Mouse (Mus musculus): ENCODE results near the gene Tmem217. TPM values are rescaled to one million over a fixed set of nuclear protein-coding genes. Genes with fewer than 3 reads are reported as not detected.
"Not testable (repeated sequence)": the region's sequence is repeated elsewhere in the genome, so short reads cannot be mapped to it uniquely, and the experiment has no call there.

The Tmem217 gene
- polyA plus RNA-seq, 1 experiment from 2014 or later = 1.2 TPM

DNA sequence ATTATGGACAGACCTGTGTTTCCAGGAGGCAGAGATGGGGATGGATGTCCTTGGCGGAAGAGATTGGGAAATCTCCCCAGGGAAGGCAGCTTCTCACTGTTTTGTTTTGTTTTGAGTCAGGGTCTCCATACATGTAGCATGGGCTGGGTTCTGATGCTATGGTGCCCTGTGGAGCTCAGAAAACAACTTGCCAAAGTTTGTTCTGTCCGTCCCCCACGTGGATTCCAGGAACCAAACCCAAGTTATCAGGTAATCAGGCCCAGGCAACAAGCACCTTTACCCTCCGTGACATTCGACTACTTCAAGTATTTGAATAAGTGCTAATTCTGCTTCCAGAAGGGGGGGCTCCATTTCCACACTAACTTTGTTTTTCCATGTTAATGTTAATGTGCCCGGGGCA, 52.7 kb downstream of the Tmem217 start:
- WGBS = 78% methylated on average over 6 of the region's 6 CpGs

DNA sequence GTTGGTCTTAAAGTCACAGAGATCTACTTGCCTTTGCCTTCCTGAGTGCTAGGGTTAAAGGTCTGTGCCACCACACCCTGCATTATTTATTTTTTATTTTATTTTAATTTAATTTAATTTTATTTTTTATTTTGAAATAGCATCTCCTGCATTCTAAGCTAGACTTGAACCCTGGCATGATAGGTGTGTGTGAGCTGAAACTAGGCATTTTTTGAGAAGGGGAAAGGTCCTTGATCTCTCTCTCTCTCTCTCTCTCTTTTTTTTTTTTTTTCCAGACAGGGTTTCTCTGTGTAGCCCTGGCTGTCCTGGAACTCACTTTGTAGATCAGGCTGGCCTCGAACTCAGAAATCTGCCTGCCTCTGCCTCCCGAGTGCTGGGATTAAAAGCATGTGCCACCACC, 53.2 kb downstream of the Tmem217 start:
- not testable (repeated sequence) for H3K4me3 ChIP-seq (replicated peaks); H3K9ac ChIP-seq; H3K27me3 ChIP-seq; H3K4me2 ChIP-seq; H3K27ac ChIP-seq; H3K9me3 ChIP-seq (replicated peaks); ATAC-seq (replicated peaks; ENCODE audit: low FRiP score)
- WGBS = 92% methylated on average over 2 of the region's 2 CpGs
- Histone ChIP-seq H3K36me3 (peaks cover 14% of the 10 kb centered on the region), H3K4me1 (peaks cover 21% of the 10 kb centered on the region)

More for the DNA sequence above, 52.7 kb downstream of the Tmem217 start:
- H3K4me3 ChIP-seq (replicated peaks) = no peak overlapping the region
- H3K27me3 ChIP-seq = no peaks in the 10 kb centered on the region
- H3K27ac ChIP-seq = no peak overlapping the region
- H3K36me3 ChIP-seq = peaks cover 8% of the 10 kb centered on the region
- no peak overlapping the region for H3K4me2 ChIP-seq
- H3K9me3 ChIP-seq (replicated peaks) = no peaks in the 10 kb centered on the region
- peaks cover 18% of the 10 kb centered on the region for H3K4me1 ChIP-seq
- ATAC-seq (replicated peaks; ENCODE audit: low FRiP score) = no peak
- H3K9ac ChIP-seq = no peak overlapping the region

DNA sequence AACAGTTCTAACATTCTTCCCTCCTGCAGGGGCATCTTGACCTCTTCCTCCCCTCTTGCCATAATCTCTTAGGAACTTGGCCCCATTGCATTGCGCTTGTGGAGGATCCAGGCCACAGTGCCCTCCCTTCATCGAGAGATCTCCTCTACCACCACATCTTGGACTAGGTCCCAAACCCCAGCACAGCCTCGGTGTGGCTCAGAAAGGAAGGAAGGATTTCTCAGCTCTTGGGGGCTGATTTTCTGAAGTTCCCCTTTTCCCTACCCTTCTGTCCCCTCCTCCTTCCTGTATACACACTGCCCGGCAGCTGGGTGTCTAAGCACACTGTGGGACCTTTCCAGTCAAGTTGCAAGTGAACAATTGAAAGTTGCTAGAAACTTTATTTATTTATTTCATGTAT, 54.2 kb downstream of the Tmem217 start:
- Histone ChIP-seq H3K36me3 (peaks cover 19% of the 10 kb centered on the region), H3K4me3 (replicated peaks) (no peak overlapping the region), H3K4me2 (no peak overlapping the region), H3K4me1 (peaks cover 25% of the 10 kb centered on the region), H3K9me3 (replicated peaks) (no peaks in the 10 kb centered on the region), H3K27ac (no peak overlapping the region), H3K9ac (no peak overlapping the region), H3K27me3 (no peaks in the 10 kb centered on the region)
- ATAC-seq (replicated peaks; ENCODE audit: low FRiP score) = no peak
- 53% methylated on average over 4 of the region's 4 CpGs for WGBS

DNA sequence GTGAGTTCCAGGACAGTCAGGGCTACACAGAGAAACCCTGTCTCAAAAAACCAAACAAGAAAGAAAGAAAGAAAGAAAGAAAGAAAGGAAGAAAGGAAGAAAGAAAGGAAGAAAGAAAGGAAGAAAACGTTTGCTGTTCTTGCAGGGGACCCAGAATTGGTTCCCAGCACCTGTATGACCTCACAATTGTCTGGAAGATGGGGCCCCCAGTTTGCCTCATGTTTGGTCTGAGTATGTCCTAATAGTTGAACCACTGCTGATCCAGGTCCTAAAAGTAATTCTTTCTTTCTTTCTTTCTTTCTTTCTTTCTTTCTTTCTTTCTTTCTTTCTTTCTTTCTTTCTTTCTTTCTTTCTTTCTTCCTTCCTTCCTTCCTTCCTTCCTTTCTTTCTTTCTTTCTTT, 54.7 kb downstream of the Tmem217 start:
- 72% methylated on average over 1 of the region's 1 CpGs for WGBS
- H3K9me3 ChIP-seq (replicated peaks); H3K4me2 ChIP-seq; H3K27me3 ChIP-seq; H3K27ac ChIP-seq; H3K4me3 ChIP-seq (replicated peaks); H3K9ac ChIP-seq; ATAC-seq (replicated peaks; ENCODE audit: low FRiP score): not testable (repeated sequence)
- H3K4me1 ChIP-seq = peaks cover 22% of the 10 kb centered on the region
- peaks cover 19% of the 10 kb centered on the region for H3K36me3 ChIP-seq

DNA sequence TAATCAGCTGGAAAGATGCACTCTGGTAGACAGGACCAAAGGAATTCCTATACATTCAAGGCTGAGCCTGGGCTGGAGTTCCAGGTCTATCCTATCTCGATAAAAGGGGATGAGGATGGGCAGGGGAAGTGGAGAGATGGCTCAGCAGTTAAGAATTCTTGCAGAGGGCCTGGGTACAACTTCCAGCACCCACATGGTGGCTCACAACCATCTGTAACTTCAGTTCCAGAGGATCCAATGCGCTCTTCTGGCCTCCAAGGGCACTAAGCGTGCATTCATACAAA, 55.2 kb downstream of the Tmem217 start:
- no peak overlapping the region for H3K27ac ChIP-seq
- no peak for ATAC-seq (replicated peaks; ENCODE audit: low FRiP score)

DNA sequence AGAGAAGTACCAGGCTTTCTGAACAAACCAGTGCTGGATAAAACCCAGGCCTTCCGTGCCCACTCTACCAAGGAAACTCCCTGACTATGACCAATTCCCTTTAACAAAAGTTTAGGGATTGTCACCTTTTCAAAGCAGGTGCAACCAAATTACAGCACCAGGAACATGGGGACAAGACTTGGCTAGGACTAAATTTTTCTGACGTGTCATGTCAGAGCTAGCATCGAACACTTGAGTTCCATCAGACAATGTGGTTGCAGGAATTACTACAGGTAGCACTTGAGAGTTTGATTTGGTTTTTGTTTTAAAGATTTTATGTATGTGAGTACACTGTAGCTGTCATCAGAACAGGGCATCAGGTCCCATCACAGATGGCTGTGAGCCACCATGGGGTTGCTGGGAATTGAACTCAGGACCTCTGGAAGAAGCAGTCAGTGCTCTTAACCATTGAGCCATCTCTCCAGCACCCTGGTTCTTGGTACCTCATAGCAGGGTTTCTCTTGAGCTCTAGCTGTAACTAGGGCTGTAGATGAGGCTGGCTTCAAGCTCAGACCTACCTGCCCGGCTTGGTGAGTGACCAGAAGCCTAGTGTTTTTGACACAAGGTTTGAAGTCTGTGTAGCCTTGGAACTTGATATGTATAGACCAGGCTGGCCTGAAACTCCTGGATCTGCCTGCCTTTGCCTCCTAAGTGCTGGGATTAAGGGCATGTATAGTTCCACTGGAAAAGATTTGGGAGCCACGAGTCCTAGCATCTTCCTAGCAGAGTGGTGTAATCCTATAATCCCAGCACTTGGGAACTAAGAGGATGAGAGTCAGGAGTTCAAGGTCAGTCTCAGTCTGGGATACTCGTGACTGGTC, 55.7 kb downstream of the Tmem217 start:
- Histone ChIP-seq H3K27ac (no peak overlapping the region), H3K4me3 (replicated peaks) (no peak overlapping the region), H3K36me3 (peaks cover 19% of the 10 kb centered on the region), H3K4me1 (peaks cover 19% of the 10 kb centered on the region), H3K9ac (no peak overlapping the region), H3K4me2 (no peak overlapping the region), H3K27me3 (no peaks in the 10 kb centered on the region), H3K9me3 (replicated peaks) (no peaks in the 10 kb centered on the region)
- ATAC-seq (replicated peaks; ENCODE audit: low FRiP score) = no peak
- WGBS = 84% methylated on average over 6 of the region's 6 CpGs

More for the DNA sequence above, 55.2 kb downstream of the Tmem217 start:
- H3K36me3 ChIP-seq = peaks cover 19% of the 10 kb centered on the region
- H3K4me2 ChIP-seq = no peak overlapping the region
- 92% methylated on average over 3 of the region's 3 CpGs for WGBS
- H3K9me3 ChIP-seq (replicated peaks) = no peaks in the 10 kb centered on the region
- no peak overlapping the region for H3K9ac ChIP-seq
- peaks cover 19% of the 10 kb centered on the region for H3K4me1 ChIP-seq
- no peaks in the 10 kb centered on the region for H3K27me3 ChIP-seq
- no peak overlapping the region for H3K4me3 ChIP-seq (replicated peaks)

DNA sequence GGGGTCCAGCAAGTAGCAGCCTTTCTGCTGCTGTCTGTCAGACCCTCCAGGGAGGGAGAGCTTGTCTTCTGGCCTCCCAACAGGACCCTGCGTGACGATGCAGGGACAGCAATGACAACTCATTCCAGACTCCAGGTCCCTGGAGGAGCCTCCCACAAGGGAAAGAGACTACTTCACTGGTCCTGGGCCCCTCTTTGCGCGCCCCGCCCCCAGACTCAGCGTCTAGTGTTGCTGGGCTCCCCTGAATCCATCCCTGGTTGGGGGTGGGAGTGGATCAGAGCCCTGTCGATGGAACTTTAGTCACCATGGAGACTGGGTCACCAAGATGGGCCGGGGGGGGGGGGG, 57.5 kb downstream of the Tmem217 start:
- peaks cover 19% of the 10 kb centered on the region for H3K36me3 ChIP-seq
- no peak for ATAC-seq (replicated peaks; ENCODE audit: low FRiP score)
- no peak overlapping the region for H3K4me2 ChIP-seq
- no peaks in the 10 kb centered on the region for H3K27me3 ChIP-seq
- H3K27ac ChIP-seq = no peak overlapping the region
- no peak overlapping the region for H3K4me3 ChIP-seq (replicated peaks)
- no peak overlapping the region for H3K9ac ChIP-seq
- no peaks in the 10 kb centered on the region for H3K9me3 ChIP-seq (replicated peaks)
- WGBS = 73% methylated on average over 6 of the region's 8 CpGs
- peaks cover 22% of the 10 kb centered on the region for H3K4me1 ChIP-seq

DNA sequence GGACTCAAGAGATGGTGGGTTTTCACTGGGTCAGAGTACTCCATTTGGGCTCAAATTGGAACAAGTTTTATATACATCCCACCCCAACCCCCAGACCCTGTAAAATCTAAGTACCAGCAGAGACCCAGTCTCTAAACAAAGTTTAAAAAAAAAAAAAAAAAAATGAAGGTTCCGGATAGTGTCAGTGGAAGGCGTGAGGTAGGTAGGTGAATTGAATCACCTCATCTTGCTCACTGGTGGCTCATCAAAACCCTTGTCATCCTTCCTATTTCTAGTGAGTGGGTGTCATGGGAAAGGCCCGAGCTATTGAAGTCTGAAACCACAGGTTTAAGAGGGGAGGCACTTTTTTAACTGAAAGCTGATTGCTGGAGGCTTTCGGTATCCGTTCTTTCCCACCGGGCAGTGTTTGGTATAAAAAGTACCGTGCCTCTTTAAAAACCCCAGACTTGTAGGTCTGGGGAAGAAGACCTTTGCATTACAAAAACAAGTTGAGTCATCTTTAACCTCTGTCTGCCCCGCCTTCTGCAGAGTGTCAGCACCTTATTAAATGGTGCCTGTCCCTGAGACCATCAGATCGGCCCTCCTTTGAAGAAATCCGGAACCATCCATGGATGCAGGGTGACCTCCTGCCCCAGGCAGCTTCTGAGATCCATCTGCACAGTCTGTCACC, 58.0 kb downstream of the Tmem217 start:
- peaks cover 27% of the 10 kb centered on the region for H3K4me1 ChIP-seq
- peaks cover 19% of the 10 kb centered on the region for H3K36me3 ChIP-seq
- no peaks in the 10 kb centered on the region for H3K9me3 ChIP-seq (replicated peaks)
- ATAC-seq (replicated peaks; ENCODE audit: low FRiP score) = no peak
- H3K4me2 ChIP-seq = no peak overlapping the region
- H3K27me3 ChIP-seq = no peaks in the 10 kb centered on the region
- no peak overlapping the region for H3K9ac ChIP-seq
- H3K4me3 ChIP-seq (replicated peaks) = no peak overlapping the region
- H3K27ac ChIP-seq = no peak overlapping the region
- 65% methylated on average over 10 of the region's 10 CpGs for WGBS

DNA sequence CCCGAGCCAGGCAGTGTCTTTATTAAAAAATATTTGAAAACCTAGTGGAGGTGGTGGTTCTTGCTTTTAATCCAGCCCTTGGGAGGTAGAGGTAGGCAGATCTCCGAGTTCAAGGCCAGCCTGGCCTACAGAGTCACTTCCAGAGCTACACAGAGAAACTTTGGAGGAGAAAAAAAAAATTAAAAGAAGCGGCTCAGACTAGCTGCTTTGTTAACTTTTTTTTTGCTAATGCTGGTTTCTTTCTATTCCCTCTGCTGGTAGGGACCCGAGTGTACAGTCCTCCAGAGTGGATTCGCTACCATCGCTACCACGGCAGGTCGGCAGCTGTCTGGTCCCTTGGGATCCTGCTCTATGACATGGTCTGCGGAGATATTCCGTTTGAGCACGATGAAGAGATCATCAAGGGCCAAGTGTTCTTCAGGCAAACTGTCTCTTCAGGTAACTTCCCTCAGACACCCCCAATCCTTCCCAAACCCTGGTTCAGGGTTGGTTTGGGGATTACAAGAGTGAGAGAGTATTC, 58.7 kb downstream of the Tmem217 start:
- H3K9me3 ChIP-seq (replicated peaks) = no peaks in the 10 kb centered on the region
- H3K4me2 ChIP-seq = peak overlapping the region; percentile 91
- peaks cover 19% of the 10 kb centered on the region for H3K36me3 ChIP-seq
- no peak overlapping the region for H3K9ac ChIP-seq
- ATAC-seq (replicated peaks; ENCODE audit: low FRiP score) = no peak
- no peaks in the 10 kb centered on the region for H3K27me3 ChIP-seq
- peak overlapping the region; percentile 92 for H3K27ac ChIP-seq
- H3K4me1 ChIP-seq = peaks cover 34% of the 10 kb centered on the region
- H3K4me3 ChIP-seq (replicated peaks) = peak overlapping the region; percentile 70
- WGBS = 78% methylated on average over 11 of the region's 11 CpGs

DNA sequence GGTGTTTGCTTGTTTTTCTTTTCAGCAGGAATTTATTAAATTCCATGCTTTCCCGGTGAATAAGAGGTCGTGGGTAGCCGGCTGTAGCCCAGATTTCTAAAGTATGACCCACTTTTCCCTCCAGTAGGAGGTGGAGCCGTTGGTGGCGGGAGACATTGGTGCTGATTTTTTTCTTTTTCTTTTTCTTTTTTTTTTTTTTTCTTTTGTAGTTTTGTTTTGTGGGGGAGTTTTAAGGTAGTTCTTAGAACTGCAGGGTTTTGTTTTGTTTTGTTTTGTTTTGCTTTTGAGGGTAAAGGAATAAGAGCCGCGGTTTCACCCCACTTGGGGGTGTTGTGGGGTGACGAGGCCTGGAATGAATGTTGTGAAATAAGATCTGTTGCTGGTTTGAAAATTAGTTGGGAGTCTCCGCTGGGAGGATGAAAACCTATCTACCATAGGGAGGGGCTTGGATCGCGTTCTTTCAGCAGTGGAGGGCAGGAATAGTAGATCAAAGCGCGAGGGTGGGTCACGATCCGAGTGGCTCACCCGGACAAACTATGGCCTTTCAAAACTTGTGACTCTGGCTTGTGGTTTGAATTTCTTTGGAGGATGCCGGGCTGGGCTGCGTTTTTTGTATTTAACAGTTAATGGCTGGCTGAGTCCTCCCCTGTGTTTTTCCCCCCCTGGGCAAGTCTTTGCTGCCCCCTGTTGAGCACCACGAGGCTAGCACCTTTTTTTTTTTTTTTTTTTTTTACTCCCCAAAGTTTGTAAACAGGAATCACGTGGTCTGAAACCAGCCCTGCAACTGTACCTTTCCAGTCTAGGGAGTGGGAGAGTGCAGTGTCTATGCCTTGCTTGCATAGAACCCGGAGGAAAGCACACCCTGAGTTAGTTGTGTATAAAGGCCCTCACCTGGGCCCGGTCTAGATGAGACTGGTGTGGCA, 59.7 kb downstream of the Tmem217 start:
- WGBS = 1% methylated on average over 22 of the region's 22 CpGs
- no peak for ATAC-seq (replicated peaks; ENCODE audit: low FRiP score)
- H3K4me1 ChIP-seq = peaks cover 32% of the 10 kb centered on the region

DNA sequence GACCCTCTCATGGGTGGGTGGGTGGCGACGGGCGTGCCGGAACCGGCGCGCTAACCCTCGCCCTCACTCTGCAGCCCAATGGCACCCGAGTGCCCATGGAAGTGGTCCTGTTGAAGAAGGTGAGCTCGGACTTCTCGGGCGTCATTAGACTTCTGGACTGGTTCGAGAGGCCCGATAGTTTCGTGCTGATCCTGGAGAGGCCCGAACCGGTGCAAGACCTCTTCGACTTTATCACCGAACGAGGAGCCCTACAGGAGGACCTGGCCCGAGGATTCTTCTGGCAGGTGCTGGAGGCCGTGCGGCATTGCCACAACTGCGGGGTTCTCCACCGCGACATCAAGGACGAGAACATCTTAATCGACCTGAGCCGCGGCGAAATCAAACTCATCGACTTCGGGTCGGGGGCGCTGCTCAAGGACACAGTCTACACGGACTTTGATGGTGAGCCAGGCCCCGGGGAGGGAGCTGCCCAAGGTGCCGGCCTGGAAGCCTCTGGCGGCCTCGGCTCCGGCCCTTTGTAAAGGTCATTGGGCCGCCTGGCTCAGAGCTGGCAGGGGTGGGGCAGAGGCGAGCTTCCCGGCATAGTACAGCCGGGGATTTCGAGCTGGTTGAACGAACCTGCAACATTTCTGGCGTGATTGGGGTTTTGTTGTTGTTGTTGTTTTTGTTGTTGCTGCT, 60.5 kb downstream of the Tmem217 start:
- Histone ChIP-seq H3K27me3 (no peaks in the 10 kb centered on the region), H3K36me3 (peaks cover 19% of the 10 kb centered on the region), H3K9ac (peak overlapping the region; percentile 80), H3K9me3 (replicated peaks) (no peaks in the 10 kb centered on the region), H3K4me2 (peak overlapping the region; percentile 91), H3K4me1 (peaks cover 32% of the 10 kb centered on the region), H3K4me3 (replicated peaks) (peak overlapping the region; percentile 70), H3K27ac (peak overlapping the region; percentile 92)
- under 1% methylated on average over 48 of the region's 48 CpGs for WGBS
- no peak for ATAC-seq (replicated peaks; ENCODE audit: low FRiP score)

More for the DNA sequence above, 59.7 kb downstream of the Tmem217 start:
- Histone ChIP-seq H3K27ac (peak overlapping the region; percentile 92), H3K4me3 (replicated peaks) (peak overlapping the region; percentile 70), H3K9me3 (replicated peaks) (no peaks in the 10 kb centered on the region), H3K36me3 (peaks cover 19% of the 10 kb centered on the region), H3K9ac (peak overlapping the region; percentile 80), H3K4me2 (peak overlapping the region; percentile 91), H3K27me3 (no peaks in the 10 kb centered on the region)

All from kidney, embryonic 15.5 days (tissue).